Mouse (Mus musculus): ENCODE data around the gene Plcl1. TPM values are rescaled to one million over a fixed set of nuclear protein-coding genes. Genes with fewer than 3 reads are reported as not detected.

Gene Plcl1
- polyA plus RNA-seq, 1 experiment from 2014 or later = 1.7 TPM

DNA sequence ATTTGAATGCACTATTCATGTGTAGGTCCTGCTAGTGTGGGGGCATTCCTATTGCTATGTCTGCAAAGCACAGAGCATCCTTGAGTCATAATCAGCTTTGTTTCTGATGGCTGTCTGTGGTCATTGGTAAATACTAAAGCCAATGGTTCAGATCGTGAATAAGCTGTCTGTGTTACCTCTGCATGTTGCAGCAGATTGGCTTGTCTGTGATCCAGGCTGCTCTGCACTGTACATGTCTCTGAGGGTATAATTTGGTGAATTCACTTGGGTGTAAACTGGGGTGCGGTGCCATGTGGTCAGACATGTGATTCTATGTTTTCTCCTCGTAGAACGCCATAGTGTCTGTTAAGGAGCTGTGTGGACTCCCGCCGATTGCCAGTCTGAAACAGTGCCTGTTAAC, 295.9 kb downstream of the Plcl1 start:
- no peak overlapping the region for H3K9ac ChIP-seq (ENCODE audit: low read length)
- DNase-seq (ENCODE audit: low spot score, missing footprints) = peak; percentile 82
- no peaks in the 10 kb centered on the region for H3K9me3 ChIP-seq (ENCODE audit: control insufficient read depth, low read length)
- no peak overlapping the region for H3K27ac ChIP-seq (ENCODE audit: low read depth, low read length)
- no peak overlapping the region for H3K4me2 ChIP-seq
- H3K27me3 ChIP-seq (ENCODE audit: control insufficient read depth, insufficient read depth, low read length) = peaks cover 12% of the 10 kb centered on the region
- 63% methylated on average over 6 of the region's 6 CpGs for WGBS
- H3K36me3 ChIP-seq (ENCODE audit: control insufficient read depth, insufficient read depth, low read length) = no peaks in the 10 kb centered on the region
- ATAC-seq (ENCODE audit: low FRiP score) = no peak; the same call in 1 of the 2 replicates
- peaks cover 23% of the 10 kb centered on the region for H3K4me1 ChIP-seq (ENCODE audit: control insufficient read depth, insufficient read depth, low read length)
- no peak overlapping the region for H3K4me3 ChIP-seq (ENCODE audit: low read depth, low read length)

- DNase-seq (ENCODE audit: low spot score, missing footprints) (peak; percentile 83), ATAC-seq (ENCODE audit: low FRiP score) (peak; percentile 25; the same call in 1 of the 2 replicates)
- H3K4me3 ChIP-seq (ENCODE audit: low read depth, low read length) = no peak overlapping the region
- H3K9ac ChIP-seq (ENCODE audit: low read length) = no peak overlapping the region
- H3K36me3 ChIP-seq (ENCODE audit: control insufficient read depth, insufficient read depth, low read length) = no peaks in the 10 kb centered on the region
- H3K27me3 ChIP-seq (ENCODE audit: control insufficient read depth, insufficient read depth, low read length) = peaks cover 10% of the 10 kb centered on the region
- 0 out of 2 replicates have a peak overlapping the region, but pooled peaks have one; percentile 3 for H3K4me2 ChIP-seq
- peaks cover 24% of the 10 kb centered on the region for H3K4me1 ChIP-seq (ENCODE audit: control insufficient read depth, insufficient read depth, low read length)
- 17% methylated on average over 3 of the region's 3 CpGs for WGBS
- H3K9me3 ChIP-seq (ENCODE audit: control insufficient read depth, low read length) = no peaks in the 10 kb centered on the region
- no peak overlapping the region for H3K27ac ChIP-seq (ENCODE audit: low read depth, low read length)
Measured at GRCm38 (mm10) chr1:55702106-55702505, 296.4 kb downstream of the Plcl1 start.

GRCm38 (mm10) chr1:55704707-55705106, 299.0 kb downstream of the Plcl1 start:
- no peak for DNase-seq (ENCODE audit: low spot score, missing footprints)
- no peaks in the 10 kb centered on the region for H3K36me3 ChIP-seq (ENCODE audit: control insufficient read depth, insufficient read depth, low read length)
- H3K9ac ChIP-seq (ENCODE audit: low read length) = no peak overlapping the region
- no peak overlapping the region for H3K27ac ChIP-seq (ENCODE audit: low read depth, low read length)
- WGBS = 25% methylated on average over 2 of the region's 2 CpGs
- H3K4me3 ChIP-seq (ENCODE audit: low read depth, low read length) = no peak overlapping the region
- H3K4me2 ChIP-seq = peak overlapping the region; percentile 5; the same call in 1 of the 2 replicates
- no peaks in the 10 kb centered on the region for H3K9me3 ChIP-seq (ENCODE audit: control insufficient read depth, low read length)
- peaks cover 24% of the 10 kb centered on the region for H3K4me1 ChIP-seq (ENCODE audit: control insufficient read depth, insufficient read depth, low read length)
- no peaks in the 10 kb centered on the region; the same call in none of the 2 replicates for H3K27me3 ChIP-seq (ENCODE audit: control insufficient read depth, insufficient read depth, low read length)
- ATAC-seq (ENCODE audit: low FRiP score) = peak; percentile 69; the same call in 1 of the 2 replicates

GRCm38 (mm10) chr1:55705173-55705572, 299.5 kb downstream of the Plcl1 start:
- peak overlapping the region; percentile 5; the same call in 1 of the 2 replicates for H3K4me2 ChIP-seq
- no peaks in the 10 kb centered on the region for H3K9me3 ChIP-seq (ENCODE audit: control insufficient read depth, low read length)
- H3K27me3 ChIP-seq (ENCODE audit: control insufficient read depth, insufficient read depth, low read length) = no peaks in the 10 kb centered on the region; the same call in none of the 2 replicates
- DNase-seq (ENCODE audit: low spot score, missing footprints) (no peak), ATAC-seq (ENCODE audit: low FRiP score) (peak; percentile 27; the same call in 1 of the 2 replicates)
- H3K4me1 ChIP-seq (ENCODE audit: control insufficient read depth, insufficient read depth, low read length) = peaks cover 24% of the 10 kb centered on the region
- no peaks in the 10 kb centered on the region for H3K36me3 ChIP-seq (ENCODE audit: control insufficient read depth, insufficient read depth, low read length)
- no peak overlapping the region for H3K4me3 ChIP-seq (ENCODE audit: low read depth, low read length)
- no peak overlapping the region for H3K9ac ChIP-seq (ENCODE audit: low read length)
- WGBS = 41% methylated on average over 6 of the region's 6 CpGs
- 0 out of 2 replicates have a peak overlapping the region, but pooled peaks have one; percentile 0 for H3K27ac ChIP-seq (ENCODE audit: low read depth, low read length)

DNA sequence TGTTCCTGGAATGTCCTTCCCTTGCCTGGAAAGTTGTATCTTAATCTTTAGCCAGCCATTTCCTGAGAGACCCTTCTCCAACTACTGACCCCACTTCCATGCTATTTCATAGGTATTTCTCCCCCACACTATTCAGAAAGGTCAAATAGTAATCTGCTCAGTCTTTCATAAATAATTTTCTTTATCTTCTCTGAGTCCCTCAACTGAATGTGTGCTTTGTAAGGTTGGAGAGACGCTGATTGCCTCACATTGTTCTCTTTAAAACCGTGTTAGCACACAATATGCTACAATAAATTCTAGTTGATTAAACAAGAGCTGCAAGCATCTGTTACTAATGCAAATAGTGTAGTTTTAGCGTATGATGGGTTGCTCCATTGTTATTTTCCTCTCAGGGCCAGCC, 300.0 kb downstream of the Plcl1 start:
- no peak for ATAC-seq (ENCODE audit: low FRiP score)
- H3K9me3 ChIP-seq (ENCODE audit: control insufficient read depth, low read length) = no peaks in the 10 kb centered on the region
- H3K36me3 ChIP-seq (ENCODE audit: control insufficient read depth, insufficient read depth, low read length) = no peaks in the 10 kb centered on the region
- 48% methylated on average over 3 of the region's 3 CpGs for WGBS
- peak; percentile 83 for DNase-seq (ENCODE audit: low spot score, missing footprints)
- no peak overlapping the region for H3K4me3 ChIP-seq (ENCODE audit: low read depth, low read length)
- peaks cover 21% of the 10 kb centered on the region for H3K4me1 ChIP-seq (ENCODE audit: control insufficient read depth, insufficient read depth, low read length)
- no peak overlapping the region for H3K27ac ChIP-seq (ENCODE audit: low read depth, low read length)
- H3K9ac ChIP-seq (ENCODE audit: low read length) = no peak overlapping the region
- H3K27me3 ChIP-seq (ENCODE audit: control insufficient read depth, insufficient read depth, low read length) = no peaks in the 10 kb centered on the region; the same call in 1 of the 2 replicates
- no peak overlapping the region for H3K4me2 ChIP-seq

DNA sequence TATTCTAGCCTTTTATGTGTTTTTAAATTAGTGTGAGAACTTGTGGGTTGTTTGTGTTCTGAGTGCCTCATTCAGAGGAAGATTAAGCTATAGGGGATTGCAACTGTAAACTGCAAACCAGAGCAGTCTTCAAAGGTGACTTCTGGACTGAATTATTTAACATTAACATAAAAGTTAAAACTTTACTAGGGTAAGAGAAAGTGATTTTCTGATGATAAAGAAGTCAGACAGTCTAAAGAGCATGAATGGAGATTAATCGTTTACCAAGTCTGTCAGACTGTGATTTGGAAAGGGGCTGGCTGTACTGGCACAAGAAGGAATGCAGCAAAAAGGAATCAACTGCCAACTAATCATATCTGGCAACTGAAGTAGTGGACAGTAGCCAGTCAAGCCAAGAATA, 301.2 kb downstream of the Plcl1 start:
- Histone ChIP-seq H3K36me3 (ENCODE audit: control insufficient read depth, insufficient read depth, low read length) (no peaks in the 10 kb centered on the region), H3K27me3 (ENCODE audit: control insufficient read depth, insufficient read depth, low read length) (no peaks in the 10 kb centered on the region; the same call in 1 of the 2 replicates), H3K9me3 (ENCODE audit: control insufficient read depth, low read length) (no peaks in the 10 kb centered on the region), H3K27ac (ENCODE audit: low read depth, low read length) (no peak overlapping the region), H3K4me2 (no peak overlapping the region), H3K4me1 (ENCODE audit: control insufficient read depth, insufficient read depth, low read length) (peaks cover 21% of the 10 kb centered on the region), H3K9ac (ENCODE audit: low read length) (no peak overlapping the region), H3K4me3 (ENCODE audit: low read depth, low read length) (no peak overlapping the region)
- ATAC-seq (ENCODE audit: low FRiP score) = no peak
- peak; percentile 56 for DNase-seq (ENCODE audit: low spot score, missing footprints)
- 53% methylated on average over 1 of the region's 1 CpGs for WGBS

DNA sequence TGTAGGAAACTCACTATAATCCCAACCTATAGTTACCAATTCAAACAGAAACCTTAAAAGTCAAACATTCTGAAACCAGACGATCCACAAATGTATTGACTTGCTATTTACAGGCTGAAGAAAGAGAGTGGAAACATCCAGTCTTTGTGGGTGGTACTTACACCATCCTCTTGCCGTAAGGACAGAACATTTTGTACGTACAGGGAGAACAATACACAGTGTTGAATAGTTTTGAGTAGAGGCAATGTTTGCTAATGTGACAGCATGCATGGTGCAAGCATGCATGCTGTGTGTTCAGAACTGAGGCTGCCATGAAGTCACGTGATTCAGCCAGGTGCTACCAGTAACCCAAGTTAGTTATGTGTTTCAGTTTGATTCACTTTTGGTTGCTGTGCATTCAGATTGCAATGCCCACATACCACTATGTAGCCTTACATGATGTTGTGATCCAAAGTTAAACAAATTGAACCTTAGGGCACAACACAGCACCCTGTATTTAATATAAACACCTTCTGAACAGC, 311.6 kb downstream of the Plcl1 start:
- no peaks in the 10 kb centered on the region for H3K36me3 ChIP-seq (ENCODE audit: control insufficient read depth, insufficient read depth, low read length)
- ATAC-seq (ENCODE audit: low FRiP score) = no peak
- DNase-seq (ENCODE audit: low spot score, missing footprints) = no peak
- 85% methylated on average over 4 of the region's 4 CpGs for WGBS
- H3K4me1 ChIP-seq (ENCODE audit: control insufficient read depth, insufficient read depth, low read length) = no peaks in the 10 kb centered on the region
- H3K27me3 ChIP-seq (ENCODE audit: control insufficient read depth, insufficient read depth, low read length) = no peaks in the 10 kb centered on the region
- no peak overlapping the region for H3K4me3 ChIP-seq (ENCODE audit: low read depth, low read length)
- no peaks in the 10 kb centered on the region for H3K9me3 ChIP-seq (ENCODE audit: control insufficient read depth, low read length)
- H3K27ac ChIP-seq (ENCODE audit: low read depth, low read length) = no peak overlapping the region
- H3K4me2 ChIP-seq = no peak overlapping the region
- no peak overlapping the region for H3K9ac ChIP-seq (ENCODE audit: low read length)

GRCm38 (mm10) chr1:55725428-55725827, 319.7 kb downstream of the Plcl1 start:
- Histone ChIP-seq H3K4me1 (ENCODE audit: control insufficient read depth, insufficient read depth, low read length) (no peaks in the 10 kb centered on the region), H3K4me2 (no peak overlapping the region), H3K27ac (ENCODE audit: low read depth, low read length) (no peak overlapping the region), H3K4me3 (ENCODE audit: low read depth, low read length) (no peak overlapping the region), H3K36me3 (ENCODE audit: control insufficient read depth, insufficient read depth, low read length) (no peaks in the 10 kb centered on the region), H3K9me3 (ENCODE audit: control insufficient read depth, low read length) (no peaks in the 10 kb centered on the region), H3K27me3 (ENCODE audit: control insufficient read depth, insufficient read depth, low read length) (no peaks in the 10 kb centered on the region), H3K9ac (ENCODE audit: low read length) (no peak overlapping the region)
- no peak for ATAC-seq (ENCODE audit: low FRiP score)
- no peak for DNase-seq (ENCODE audit: low spot score, missing footprints)
- 91% methylated on average over 3 of the region's 3 CpGs for WGBS

- Histone ChIP-seq H3K9me3 (ENCODE audit: control insufficient read depth, low read length) (no peaks in the 10 kb centered on the region), H3K36me3 (ENCODE audit: control insufficient read depth, insufficient read depth, low read length) (no peaks in the 10 kb centered on the region), H3K4me2 (no peak overlapping the region), H3K9ac (ENCODE audit: low read length) (no peak overlapping the region), H3K4me3 (ENCODE audit: low read depth, low read length) (no peak overlapping the region), H3K27ac (ENCODE audit: low read depth, low read length) (no peak overlapping the region), H3K4me1 (ENCODE audit: control insufficient read depth, insufficient read depth, low read length) (no peaks in the 10 kb centered on the region), H3K27me3 (ENCODE audit: control insufficient read depth, insufficient read depth, low read length) (no peaks in the 10 kb centered on the region)
- no peak for DNase-seq (ENCODE audit: low spot score, missing footprints)
- WGBS = 91% methylated on average over 3 of the region's 3 CpGs
- no peak for ATAC-seq (ENCODE audit: low FRiP score)
Measured at GRCm38 (mm10) chr1:55729332-55729731, 323.6 kb downstream of the Plcl1 start.

Measured in midbrain, embryonic 11.5 days (tissue).